Mouse (Mus musculus) neural tube, embryonic 15.5 days (tissue): ENCODE data around the gene Cldn34b4. TPM values are rescaled to one million over a fixed set of nuclear protein-coding genes. Genes with fewer than 3 reads are reported as not detected.

Source experiments
- ATAC-seq: fragments of 200-750 bp; cut with Nextera tagmentation; 2 replicates; pipeline ENCODE4 v1.8.0; 2017; ENCODE audit warnings: mild to moderate bottlenecking, moderate TSS enrichment, moderate library complexity; ENCODE audit not compliant: low FRiP score
- H3K27ac ChIP-seq: fragments of 300-500 bp; sonication (generic); replicated peaks from 2 replicates; pipeline ENCODE4 v1.5.1; 2015; ENCODE audit warnings: mild to moderate bottlenecking, inconsistent platforms
- H3K27me3 ChIP-seq: fragments of 300-500 bp; sonication (generic); replicated peaks from 2 replicates; pipeline ENCODE4 v1.6.1; 2015; ENCODE audit warnings: inconsistent platforms
- H3K36me3 ChIP-seq: fragments of 300-500 bp; sonication (generic); 2 replicates; pipeline ENCODE4 v1.6.1; 2015; ENCODE audit warnings: inconsistent platforms
- H3K4me1 ChIP-seq: fragments of 300-500 bp; sonication (generic); 2 replicates; pipeline ENCODE4 v1.6.1; 2015; ENCODE audit warnings: inconsistent platforms
- H3K4me2 ChIP-seq: fragments of 300-500 bp; sonication (generic); 2 replicates; pipeline ENCODE4 v1.6.1; 2015; ENCODE audit warnings: inconsistent platforms, mild to moderate bottlenecking, moderate library complexity
- H3K4me3 ChIP-seq: fragments of 300-500 bp; sonication (generic); replicated peaks from 2 replicates; pipeline ENCODE4 v1.5.1; 2015; ENCODE audit warnings: mild to moderate bottlenecking, inconsistent platforms
- H3K9ac ChIP-seq: fragments of 300-500 bp; sonication (generic); replicated peaks from 2 replicates; pipeline ENCODE4 v1.6.1; 2015; ENCODE audit warnings: mild to moderate bottlenecking, inconsistent platforms
- H3K9me3 ChIP-seq: fragments of 300-500 bp; sonication (generic); replicated peaks from 2 replicates; pipeline ENCODE4 v1.6.1; 2016; ENCODE audit warnings: inconsistent platforms
- WGBS: fragments of 180-500 bp; shearing (Covaris S2); methylation state at CpG from one replicate; pipeline ENCODE4 v1.1.7; 2015; ENCODE audit warnings: mixed read lengths; 5-methylcytosine and 5-hydroxymethylcytosine counted together
- polyA plus RNA-seq: library from polyadenylated mRNA; unstranded; fragments of >200 nt; fragmentation: Nextera tagmentation; extraction: Ambion mirVana; gene quantifications from 2 replicates; pipeline ENCODE4 v1.2.1, GENCODE M21; 2015

Cldn34b4 gene
- polyA plus RNA-seq = not detected in 2 replicates

GRCm38 (mm10) chrX:76393050-76393449, at the start of gene Cldn34b4:
Cldn34b4 (plus strand) TSS chrX:76393350.
- H3K4me1 ChIP-seq = no peaks in the 10 kb centered on the region
- H3K36me3 ChIP-seq = no peaks in the 10 kb centered on the region
- WGBS = 89% methylated on average over 3 of the region's 3 CpGs
- no peaks in the 10 kb centered on the region for H3K9me3 ChIP-seq
- no peak for ATAC-seq
- H3K4me3 ChIP-seq = no peak within 1 kb of the TSS
- H3K27ac ChIP-seq = no peak within 1 kb of the TSS
- no peaks in the 10 kb centered on the region for H3K27me3 ChIP-seq
- H3K9ac ChIP-seq = no peak within 1 kb of the TSS
- no peak within 1 kb of the TSS for H3K4me2 ChIP-seq

Other genes starting within 250 kb of the Cldn34b4 start
- gene Cldn34b3, start 129.0 kb upstream of the Cldn34b4 start, polyA plus RNA-seq = not detected in 2 replicates
- not detected in 2 replicates for gene Cldn34d, start 209.6 kb downstream of the Cldn34b4 start, polyA plus RNA-seq